Mouse (Mus musculus): ENCODE results near the gene Eif3i.
A peak's percentile ranks its signal among the peaks of the same experiment; 100 is the strongest.

The Eif3i gene

GRCm38 (mm10) chr4:129618786-129619691, 18.6 kb upstream of the Eif3i start, which contains the start of gene Iqcc:
Gene Iqcc, minus strand, starts transcription at chr4:129619099.
- DNase-seq (ENCODE audit: low spot score in 2 of 2): peak; percentile 96

GRCm38 (mm10) chr4:129618031-129618430, 17.6 kb upstream of the Eif3i start:
- no peak for DNase-seq (ENCODE audit: low spot score in 2 of 2)

- no peak for DNase-seq (ENCODE audit: low spot score in 2 of 2)
Measured at GRCm38 (mm10) chr4:129617121-129617641, 16.7 kb upstream of the Eif3i start.

- no peak for DNase-seq (ENCODE audit: low spot score in 2 of 2)
Measured at GRCm38 (mm10) chr4:129616631-129617030, 16.2 kb upstream of the Eif3i start.

- DNase-seq (ENCODE audit: low spot score in 2 of 2): no peak
Measured at GRCm38 (mm10) chr4:129615801-129616290, 15.4 kb upstream of the Eif3i start.

DNA sequence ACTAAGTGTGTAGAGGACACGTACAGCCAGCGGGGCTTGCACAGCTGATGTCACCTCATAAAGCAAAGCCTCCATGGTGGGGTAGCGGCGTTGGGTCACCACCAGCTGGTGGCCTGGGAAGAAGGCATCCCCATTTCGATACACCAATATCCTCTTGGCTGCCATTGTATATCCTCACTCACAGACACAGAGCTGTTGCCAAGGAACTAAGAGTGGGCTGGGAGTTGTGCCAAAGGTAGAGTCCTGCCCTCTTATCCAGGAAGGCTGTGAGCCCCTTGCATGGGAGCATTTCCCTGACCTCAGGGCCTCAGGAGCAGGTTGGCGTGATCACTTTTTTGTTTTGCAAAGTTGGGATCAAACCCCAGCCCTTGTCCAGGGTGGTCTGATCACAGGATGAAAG, 13.6 kb upstream of the Eif3i start, which contains the start of gene Dcdc2b:
Gene Dcdc2b (minus strand): TSS at position 165 of the 400 bp plus-strand sequence.
- DNase-seq (ENCODE audit: low spot score in 2 of 2): no peak

DNA sequence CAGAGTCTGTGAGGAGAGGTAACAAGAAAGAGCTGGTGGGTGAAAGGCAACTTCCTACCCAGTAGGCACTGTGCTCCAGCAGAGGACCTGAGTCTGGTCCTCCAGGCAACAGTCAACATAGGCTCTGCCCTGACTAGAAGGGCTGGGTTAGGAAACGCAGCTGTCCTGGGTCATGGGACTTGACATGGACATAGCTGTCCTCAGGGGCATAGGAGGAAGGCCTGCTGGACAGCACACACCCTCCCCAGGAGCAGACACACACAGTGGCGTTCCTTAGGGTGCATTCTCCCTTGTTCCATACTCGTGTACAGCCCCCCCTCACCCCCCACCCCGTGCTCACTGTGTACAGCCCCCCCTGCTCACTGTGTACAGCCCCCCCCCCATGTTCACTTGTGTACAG, 10.0 kb upstream of the Eif3i start:
- no peak for DNase-seq (ENCODE audit: low spot score in 2 of 2)

DNA sequence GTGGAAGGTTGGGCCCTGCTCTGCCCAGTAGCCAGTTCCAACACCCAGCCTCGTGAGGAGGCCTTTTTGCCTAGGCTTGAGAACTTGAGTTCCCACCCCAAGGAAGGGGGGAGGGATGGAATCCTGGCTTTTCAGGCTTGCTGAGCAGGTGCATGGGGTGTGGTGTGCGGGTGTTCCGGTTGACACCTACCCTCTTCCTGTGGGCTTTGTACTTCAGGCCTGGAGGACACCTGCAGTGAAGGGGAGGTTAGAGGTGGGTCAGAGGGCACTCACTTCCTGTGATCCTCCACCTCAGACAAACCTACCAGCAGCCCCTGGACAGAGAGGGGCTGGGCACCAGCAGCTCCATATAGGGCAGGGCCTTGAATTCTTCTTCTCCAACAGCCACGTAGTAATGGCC, 9.6 kb upstream of the Eif3i start:
- no peak for DNase-seq (ENCODE audit: low spot score in 2 of 2)

DNA sequence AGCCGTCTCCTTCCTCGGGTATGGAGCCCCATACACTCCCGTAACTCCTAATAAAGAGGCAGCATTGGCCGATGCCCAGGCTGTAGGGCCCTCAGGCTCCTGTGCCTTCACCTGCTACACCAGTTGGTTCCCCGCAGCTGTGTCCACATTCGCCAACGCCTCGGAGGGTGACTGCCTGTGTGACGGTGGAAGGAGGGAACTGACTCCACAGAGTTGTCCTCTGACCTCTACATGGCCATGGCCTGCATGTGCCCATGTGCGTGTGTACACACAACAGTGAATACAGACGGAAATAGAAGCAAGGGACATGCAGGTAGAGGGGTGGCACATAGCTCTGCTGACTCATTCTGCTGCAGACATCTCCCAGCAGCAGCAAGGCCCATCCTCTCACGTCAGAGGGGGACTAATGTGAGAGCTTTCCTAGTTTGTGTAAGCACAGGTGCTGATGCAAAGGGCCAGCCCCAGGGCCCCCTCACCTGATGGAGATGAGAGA, 8.7 kb upstream of the Eif3i start:
- no peak for DNase-seq (ENCODE audit: low spot score in 2 of 2)

GRCm38 (mm10) chr4:129608426-129609025, 8.1 kb upstream of the Eif3i start:
- DNase-seq (ENCODE audit: low spot score in 2 of 2): peak; percentile 80 to 83

DNA sequence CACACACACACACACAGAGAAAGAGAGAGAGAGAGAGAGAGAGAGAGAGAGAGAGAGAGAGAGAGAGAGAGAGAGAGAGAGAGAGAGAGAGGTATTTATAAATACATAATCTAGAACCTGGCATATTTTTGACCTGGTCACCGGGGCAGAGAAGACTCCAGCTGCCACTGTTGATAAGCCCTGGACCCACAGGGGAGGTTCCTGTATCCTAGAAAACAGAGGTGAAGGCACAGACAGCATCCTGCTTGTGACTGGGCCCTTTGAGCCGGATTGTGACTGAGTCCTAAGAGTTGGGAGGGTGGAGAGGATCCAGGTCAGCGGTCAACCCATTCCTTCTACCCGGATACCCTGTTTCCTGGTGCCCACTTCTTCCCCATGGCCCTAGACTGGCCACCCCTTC, 11.6 kb downstream of the Eif3i start:
- DNase-seq (ENCODE audit: low spot score in 2 of 2): no peak

GRCm38 (mm10) chr4:129586943-129587342, 13.5 kb downstream of the Eif3i start:
- DNase-seq (ENCODE audit: low spot score in 2 of 2): no peak

DNA sequence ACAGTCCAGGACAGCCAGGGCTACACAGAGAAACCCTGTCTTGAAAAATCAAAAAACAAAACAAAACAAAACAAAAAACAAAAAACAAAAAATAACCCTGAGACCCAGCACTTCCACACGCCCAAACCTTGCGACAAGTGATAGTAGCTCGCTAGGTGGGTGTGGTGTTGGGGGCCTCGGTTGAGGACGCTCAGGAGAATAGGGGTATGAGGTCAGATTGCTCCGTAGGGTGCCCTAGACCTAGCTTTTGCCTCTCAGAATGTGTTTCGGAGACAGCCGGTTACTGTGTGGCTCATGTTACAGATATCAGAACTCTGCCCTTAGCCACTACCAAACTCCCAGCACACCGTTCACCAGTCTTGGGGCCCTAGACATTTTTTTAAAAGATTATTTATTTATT, 14.7 kb downstream of the Eif3i start:
- no peak for DNase-seq (ENCODE audit: low spot score in 2 of 2)

- DNase-seq (ENCODE audit: low spot score in 2 of 2): peak; percentile 80 to 88
Measured at GRCm38 (mm10) chr4:129584884-129585608, 15.4 kb downstream of the Eif3i start.

GRCm38 (mm10) chr4:129584370-129584769, 16.1 kb downstream of the Eif3i start:
- DNase-seq (ENCODE audit: low spot score in 2 of 2): peak; percentile 58 to 65

- DNase-seq (ENCODE audit: low spot score in 2 of 2): no peak
Measured at GRCm38 (mm10) chr4:129582251-129582650, 18.2 kb downstream of the Eif3i start.

DNA sequence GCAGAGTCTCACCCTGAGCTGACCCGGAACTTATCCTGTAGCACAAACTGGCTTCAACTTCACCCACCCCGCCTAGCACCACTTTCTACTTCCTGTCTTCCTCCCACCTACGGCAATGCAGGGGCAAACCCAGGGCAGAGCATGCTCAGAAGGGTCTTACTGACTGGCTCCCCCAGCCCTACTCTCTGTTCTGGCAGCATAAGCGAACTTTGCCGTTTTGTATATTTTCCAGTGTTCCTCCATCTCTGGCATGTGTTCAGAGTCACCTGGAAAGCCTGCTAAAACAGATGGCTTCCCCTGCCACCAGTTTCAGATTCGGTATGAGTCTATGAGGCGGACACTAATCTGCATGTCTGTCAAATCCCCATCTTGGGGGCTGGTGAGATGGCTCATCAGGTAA, 20.1 kb downstream of the Eif3i start:
- peak; percentile 65 to 67 for DNase-seq (ENCODE audit: low spot score in 2 of 2)

- DNase-seq (ENCODE audit: low spot score in 2 of 2): no peak
Measured at GRCm38 (mm10) chr4:129578466-129578865, 22.0 kb downstream of the Eif3i start, which contains the start of gene Fam167b. Gene Fam167b, minus strand, starts transcription at chr4:129578549.

DNA sequence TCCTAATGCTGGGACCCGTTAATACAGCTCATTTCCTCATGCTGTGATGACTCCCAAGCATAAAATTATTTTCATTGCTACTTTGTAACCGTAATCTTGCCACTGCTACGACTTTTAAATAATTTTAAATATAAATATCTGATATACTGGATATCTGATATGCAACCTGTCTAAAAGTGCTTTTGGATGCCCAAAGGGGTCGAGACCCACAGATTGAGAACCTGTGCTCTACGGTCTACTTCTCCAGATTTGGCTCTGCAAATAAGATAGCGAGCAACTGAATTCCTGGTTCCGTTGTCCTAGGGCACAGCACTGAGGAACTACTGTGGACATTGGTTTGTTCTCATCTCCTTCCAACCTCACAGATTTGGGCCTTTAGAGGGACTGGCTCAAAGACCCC, 22.8 kb downstream of the Eif3i start:
- no peak for DNase-seq (ENCODE audit: low spot score in 2 of 2)

- peak; percentile 69 to 74 for DNase-seq (ENCODE audit: low spot score in 2 of 2)
Measured at GRCm38 (mm10) chr4:129576863-129577491, 23.5 kb downstream of the Eif3i start.
